Mouse (Mus musculus) megakaryocyte, adult 5-6 weeks (primary cell): ENCODE data around the gene 5830411N06Rik. TPM values are rescaled to one million over a fixed set of nuclear protein-coding genes. Genes with fewer than 3 reads are reported as not detected.

Experiments used
- ATAC-seq: 2 replicates; pipeline ENCODE4 v1.8.0; 2016; ENCODE audit warnings: mild to moderate bottlenecking, inconsistent platforms; ENCODE audit not compliant: poor library complexity, severe bottlenecking
- total RNA-seq, 2 experiments: library from RNA; stranded (forward) in 1 of 2; stranded (reverse) in 1 of 2; fragments of 153-499, 151-499 nt in 1 of 2; fragments of 221-1000, 200-1000 nt in 1 of 2; gene quantifications; 2 replicates each; pipeline versions ENCODE4 v1.2.3 to v1.2.4; 2015 to 2017

The 5830411N06Rik gene
- total RNA-seq (2015): not detected in 2 replicates
- 0.33 TPM in 1 of 2 replicates, not detected in the other for total RNA-seq (2017)

- no peak for ATAC-seq
Observed at GRCm38 (mm10) chr7:140247216-140247615, at the start of gene 5830411N06Rik. Gene 5830411N06Rik, plus strand, starts transcription at chr7:140247284.

GRCm38 (mm10) chr7:140201090-140201489, 46.0 kb upstream of the 5830411N06Rik start:
- no peak for ATAC-seq

GRCm38 (mm10) chr7:140205864-140206263, 41.2 kb upstream of the 5830411N06Rik start, which contains the start of gene Olfr524:
Gene Olfr524, minus strand, starts transcription at chr7:140205964.
- ATAC-seq: no peak

- no peak for ATAC-seq
Observed at GRCm38 (mm10) chr7:140206904-140207303, 40.2 kb upstream of the 5830411N06Rik start.

GRCm38 (mm10) chr7:140208153-140208552, 38.9 kb upstream of the 5830411N06Rik start:
- peak; percentile 56 for ATAC-seq

GRCm38 (mm10) chr7:140208677-140209076, 38.4 kb upstream of the 5830411N06Rik start:
- no peak for ATAC-seq

- ATAC-seq: peak; percentile 51
Observed at GRCm38 (mm10) chr7:140213841-140214240, 33.2 kb upstream of the 5830411N06Rik start.

- no peak for ATAC-seq
Observed at GRCm38 (mm10) chr7:140217967-140218366, 29.1 kb upstream of the 5830411N06Rik start, which contains the start of gene Cd163l1. Gene Cd163l1, plus strand, starts transcription at chr7:140218267.

- ATAC-seq: no peak
Observed at GRCm38 (mm10) chr7:140219268-140219667, 27.8 kb upstream of the 5830411N06Rik start.

GRCm38 (mm10) chr7:140220375-140220774, 26.7 kb upstream of the 5830411N06Rik start:
- ATAC-seq: no peak

- no peak for ATAC-seq
Observed at GRCm38 (mm10) chr7:140224209-140224608, 22.9 kb upstream of the 5830411N06Rik start.

- no peak for ATAC-seq
Observed at GRCm38 (mm10) chr7:140228476-140228875, 18.6 kb upstream of the 5830411N06Rik start.

- no peak for ATAC-seq
Observed at GRCm38 (mm10) chr7:140231026-140231425, 16.1 kb upstream of the 5830411N06Rik start.

- no peak for ATAC-seq
Observed at GRCm38 (mm10) chr7:140233696-140234095, 13.4 kb upstream of the 5830411N06Rik start.

GRCm38 (mm10) chr7:140253780-140254299, 6.8 kb downstream of the 5830411N06Rik start:
- peak; percentile 62 for ATAC-seq

- no peak for ATAC-seq
Observed at GRCm38 (mm10) chr7:140295746-140296145, 48.7 kb downstream of the 5830411N06Rik start.

GRCm38 (mm10) chr7:140296876-140297275, 49.8 kb downstream of the 5830411N06Rik start:
- ATAC-seq: no peak

- ATAC-seq: no peak
Observed at GRCm38 (mm10) chr7:140299416-140299815, 52.3 kb downstream of the 5830411N06Rik start.

- ATAC-seq: no peak
Observed at GRCm38 (mm10) chr7:140319861-140320385, 72.8 kb downstream of the 5830411N06Rik start.

GRCm38 (mm10) chr7:140320558-140320957, 73.5 kb downstream of the 5830411N06Rik start, which contains the start of gene Olfr525:
Gene Olfr525, plus strand, starts transcription at chr7:140320858.
- no peak for ATAC-seq

GRCm38 (mm10) chr7:140321135-140321534, 74.1 kb downstream of the 5830411N06Rik start:
- ATAC-seq: peak; percentile 47

- no peak for ATAC-seq
Observed at GRCm38 (mm10) chr7:140329766-140330304, 82.8 kb downstream of the 5830411N06Rik start.
